Mouse (Mus musculus): ENCODE measurements at regions not wholly inside any gene's neighbourhood (a gene's known extent, or its start where the extent isn't known, plus 50 kb on each side); places are given as distances from the start of the nearest gene placed in this dataset.
"Not testable (repeated sequence)": the region's sequence is repeated elsewhere in the genome, so short reads cannot be mapped to it uniquely, and the experiment has no call there.

DNA sequence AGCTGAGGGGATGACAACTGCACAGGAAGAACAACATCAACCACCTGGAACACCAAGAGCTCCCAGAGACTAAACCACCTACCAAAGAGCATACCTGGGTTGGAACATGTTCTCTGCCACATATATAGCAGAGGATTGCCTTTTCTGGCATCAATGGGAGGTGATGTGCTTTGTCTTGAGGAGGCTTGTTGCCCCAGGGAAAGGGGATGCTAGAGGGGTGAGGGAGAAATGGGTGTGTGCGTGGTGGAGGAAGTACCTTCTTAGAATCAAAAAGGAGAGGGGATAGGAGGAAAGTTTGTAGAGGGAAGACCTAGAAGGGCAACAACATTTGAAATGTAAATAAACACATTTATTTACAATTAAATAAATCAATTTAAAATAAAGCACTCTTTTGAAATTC lies 358.5 kb upstream of the Pfkp start:
- in situ Hi-C loops (cut with MboI; ENCODE audit: low pct_unique_long_range_greater_than_20kb in 1 of 2, low sequenced_read_pairs in 2 of 2, unreplicated experiment in 1 of 2) = no loop called here

DNA sequence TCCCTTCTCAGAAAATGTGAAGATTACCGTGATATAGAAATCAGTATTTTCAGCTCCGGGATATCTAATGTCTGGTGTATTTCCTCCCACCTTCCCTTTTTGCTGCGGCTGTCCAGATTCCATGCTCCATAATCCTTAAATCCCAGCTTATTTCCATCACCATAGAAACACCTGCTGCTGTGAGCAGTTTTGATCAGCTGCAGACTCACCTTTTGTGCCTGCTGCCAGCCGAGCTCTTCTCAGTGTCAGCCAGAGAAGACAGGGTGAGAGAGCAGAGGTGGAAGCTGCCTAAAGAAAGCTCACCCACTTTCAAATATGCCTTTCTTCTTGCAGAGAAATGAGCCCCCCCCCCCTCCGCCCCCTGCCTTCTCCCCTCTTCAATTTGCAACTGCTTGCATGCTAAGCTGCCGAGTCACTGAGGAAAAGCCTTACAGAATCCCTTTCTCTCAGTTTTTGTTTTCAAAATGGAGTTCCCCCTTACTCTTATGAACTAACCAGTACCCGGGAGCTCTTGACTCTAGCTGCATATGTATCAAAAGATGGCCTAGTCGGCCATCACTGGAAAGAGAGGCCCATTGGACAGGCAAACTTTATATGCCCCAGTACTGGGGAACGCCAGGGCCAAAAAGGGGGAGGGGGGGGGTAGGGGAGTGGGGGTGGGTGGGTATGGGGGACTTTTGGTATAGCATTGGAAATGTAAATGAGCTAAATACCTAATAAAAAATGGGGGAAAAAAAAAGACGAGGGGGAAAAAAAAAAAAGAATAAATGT lies 350.1 kb upstream of the Pfkp start:
- in situ Hi-C loops (cut with MboI; ENCODE audit: low pct_unique_long_range_greater_than_20kb in 1 of 2, low sequenced_read_pairs in 2 of 2, unreplicated experiment in 1 of 2) = not testable (repeated sequence)

DNA sequence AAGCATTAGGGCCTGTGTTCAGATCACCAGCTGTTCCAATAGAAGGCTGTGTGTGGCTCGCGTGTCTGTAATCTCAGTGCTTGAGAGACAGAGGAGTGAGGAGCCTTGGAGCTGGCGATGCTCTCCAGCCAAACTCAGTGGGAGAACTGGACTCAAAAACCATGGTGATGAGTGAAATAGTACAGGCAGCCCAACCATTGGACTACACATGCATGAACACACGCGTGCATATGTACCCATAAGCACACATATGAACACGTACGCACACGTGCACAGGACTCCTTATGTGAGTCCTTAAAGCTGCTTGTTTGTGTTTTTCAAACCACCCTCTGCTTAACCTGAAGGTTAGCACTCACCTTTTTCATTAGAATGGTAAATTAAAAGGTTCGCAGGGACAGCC lies 349.5 kb upstream of the Pfkp start:
- in situ Hi-C loops (cut with MboI; ENCODE audit: low pct_unique_long_range_greater_than_20kb in 1 of 2, low sequenced_read_pairs in 2 of 2, unreplicated experiment in 1 of 2) = no loop called here

DNA sequence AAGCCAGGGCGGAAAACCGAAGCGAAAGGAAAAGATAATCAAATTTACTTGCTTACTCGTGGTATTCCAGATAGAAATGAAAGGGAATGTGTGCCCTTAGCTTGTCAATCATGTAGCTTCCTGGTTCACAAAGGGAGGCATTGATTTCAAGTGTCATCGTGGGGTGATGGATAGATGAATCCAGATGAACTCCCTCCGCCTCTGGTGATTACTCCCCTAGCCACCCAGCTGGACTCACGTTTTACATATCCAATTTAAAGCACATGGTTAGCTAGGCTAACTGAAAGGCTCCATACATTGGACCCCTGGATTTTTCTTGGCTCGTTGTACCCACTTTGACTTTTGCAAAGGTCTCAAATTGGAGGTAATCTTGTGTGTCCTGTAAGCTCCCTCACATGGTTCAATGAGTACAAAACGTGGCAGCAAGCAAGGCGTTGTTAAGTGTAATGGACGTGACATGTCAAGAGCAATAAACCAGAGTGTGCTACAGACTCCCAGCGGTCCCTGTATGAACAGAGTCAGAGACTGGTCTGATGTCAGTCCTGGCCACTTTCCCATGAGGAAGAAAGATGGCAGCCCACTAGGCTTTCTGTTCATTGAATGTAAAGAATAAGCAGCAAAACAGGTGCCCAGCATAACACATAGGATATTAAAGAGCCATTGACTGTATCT lies 343.9 kb upstream of the Pfkp start:
- in situ Hi-C loops (cut with MboI; ENCODE audit: low pct_unique_long_range_greater_than_20kb in 1 of 2, low sequenced_read_pairs in 2 of 2, unreplicated experiment in 1 of 2) = no loop called here

DNA sequence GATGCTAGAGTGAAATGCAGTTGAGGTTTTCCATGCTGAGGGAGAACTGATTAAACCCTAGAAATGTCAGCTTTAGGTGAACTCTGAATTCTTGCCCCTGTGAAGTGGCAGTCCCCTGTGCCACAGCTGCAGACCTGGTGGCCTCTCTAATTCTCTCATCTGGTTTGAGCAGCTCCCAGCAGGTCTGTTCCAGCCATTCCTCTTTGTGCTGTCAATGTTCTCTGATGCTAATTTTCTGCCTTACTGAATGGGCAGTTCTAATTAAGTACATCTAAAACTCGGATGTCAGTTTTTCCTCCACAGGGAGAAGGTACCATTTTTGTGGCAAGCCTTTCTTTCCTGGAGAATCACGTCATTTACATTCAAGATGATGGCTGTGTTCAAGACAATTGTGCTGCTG lies 343.1 kb upstream of the Pfkp start:
- in situ Hi-C loops (cut with MboI; ENCODE audit: low pct_unique_long_range_greater_than_20kb in 1 of 2, low sequenced_read_pairs in 2 of 2, unreplicated experiment in 1 of 2) = no loop called here

DNA sequence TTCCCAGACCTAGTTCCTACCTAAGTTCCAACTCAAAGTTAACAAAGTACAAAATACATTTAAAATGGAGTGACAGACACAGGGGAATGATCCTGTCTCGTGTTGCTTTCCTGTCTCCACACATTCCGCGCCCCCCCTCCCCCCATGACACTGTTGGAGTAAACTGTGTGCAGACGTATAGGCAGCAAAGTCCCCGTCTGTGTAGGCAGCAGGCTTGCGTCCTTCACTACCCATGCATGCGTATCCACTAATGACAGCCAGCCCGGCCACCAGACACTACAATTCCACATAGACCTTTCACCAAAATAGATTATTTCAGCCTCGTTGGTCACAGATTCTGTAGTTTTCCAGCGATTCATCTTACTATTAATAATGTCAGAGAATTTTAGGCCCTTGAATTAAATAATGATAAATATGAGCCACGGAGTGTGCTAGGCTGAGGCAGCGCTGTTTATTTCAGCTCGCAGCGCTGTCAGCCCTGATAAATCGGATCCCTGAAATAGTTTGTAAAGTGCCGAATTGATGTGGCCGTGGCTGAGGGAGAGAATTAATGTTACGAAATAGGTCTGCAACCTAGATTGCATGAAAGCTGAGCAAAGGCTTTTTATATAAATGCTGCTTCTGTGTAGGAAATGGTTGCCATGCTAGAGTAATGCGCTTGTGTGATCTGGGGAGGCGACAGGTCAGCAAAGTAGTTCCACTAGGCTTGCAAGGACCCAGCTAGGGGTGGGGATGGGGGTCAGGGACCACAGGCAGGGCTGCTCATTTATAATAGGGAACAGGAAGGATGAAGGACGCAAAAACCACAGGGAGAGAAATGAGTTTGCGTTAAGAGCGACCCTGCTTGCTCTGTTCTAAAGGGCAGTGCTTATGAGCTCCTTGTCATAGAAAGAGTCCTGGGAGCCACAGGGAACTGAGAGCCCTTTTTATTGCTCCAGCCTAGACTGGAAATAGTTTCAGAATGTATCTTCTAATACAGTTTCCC lies 336.7 kb upstream of the Pfkp start:
- in situ Hi-C loops (cut with MboI; ENCODE audit: low pct_unique_long_range_greater_than_20kb in 1 of 2, low sequenced_read_pairs in 2 of 2, unreplicated experiment in 1 of 2) = no loop called here

DNA sequence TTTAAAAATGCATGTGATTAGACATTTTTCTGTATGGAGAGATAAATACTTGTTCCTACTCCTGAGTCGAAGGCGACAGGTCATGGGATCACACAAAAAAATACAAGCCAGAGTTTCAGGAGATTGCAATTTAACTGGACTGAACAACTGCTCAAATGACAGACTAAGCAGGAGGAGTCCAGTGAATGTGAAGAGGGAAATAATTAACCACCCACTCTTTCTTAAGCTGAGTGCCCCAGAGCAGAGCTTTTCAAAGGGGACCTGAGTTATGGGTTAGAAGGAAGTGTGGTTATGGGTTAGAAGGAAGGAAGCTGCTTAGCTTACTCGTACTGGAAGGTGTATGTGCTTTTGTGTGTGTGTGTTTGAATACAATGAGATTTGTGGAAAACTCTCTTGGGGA lies 307.1 kb upstream of the Pfkp start:
- in situ Hi-C loops (cut with MboI; ENCODE audit: low pct_unique_long_range_greater_than_20kb in 1 of 2, low sequenced_read_pairs in 2 of 2, unreplicated experiment in 1 of 2) = no loop called here

DNA sequence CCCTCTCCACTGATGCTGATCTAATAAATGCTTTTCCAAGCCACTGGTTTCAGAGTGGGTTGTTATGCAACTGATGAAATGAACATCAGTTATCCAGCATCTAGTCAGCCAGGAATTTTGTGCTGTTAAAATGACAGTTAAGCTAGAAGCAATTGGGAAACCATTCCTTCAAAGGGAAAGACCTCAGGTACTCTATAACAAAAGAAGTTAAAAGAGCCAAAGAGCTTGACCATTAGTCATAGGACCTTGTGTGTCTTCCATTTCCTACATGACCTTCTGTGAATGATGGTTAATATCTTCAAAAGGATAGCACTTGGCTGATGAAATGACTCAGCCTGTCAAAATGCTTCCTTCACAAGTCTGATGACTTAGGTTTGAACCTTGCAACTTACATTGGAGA lies 275.6 kb upstream of the Pfkp start:
- in situ Hi-C loops (cut with MboI; ENCODE audit: low pct_unique_long_range_greater_than_20kb in 1 of 2, low sequenced_read_pairs in 2 of 2, unreplicated experiment in 1 of 2) = no loop called here

DNA sequence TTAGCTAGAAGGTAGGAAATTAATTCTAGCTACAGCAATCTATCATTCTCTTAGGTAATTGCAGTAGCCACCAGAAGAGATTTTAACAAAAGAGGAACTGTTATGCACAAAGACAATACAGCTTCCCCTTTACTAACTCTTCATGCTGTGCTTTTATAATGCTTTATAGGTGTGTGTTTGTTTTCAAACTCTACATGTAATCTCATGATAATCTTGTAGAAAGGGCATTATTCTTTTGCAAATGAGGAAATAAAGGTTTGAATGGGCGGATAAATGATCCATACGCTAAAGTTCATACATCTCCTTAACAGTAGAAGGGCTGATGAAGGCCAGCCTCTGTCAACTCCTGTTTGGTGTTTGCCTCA lies 273.8 kb upstream of the Pfkp start:
- in situ Hi-C loops (cut with MboI; ENCODE audit: low pct_unique_long_range_greater_than_20kb in 1 of 2, low sequenced_read_pairs in 2 of 2, unreplicated experiment in 1 of 2) = no loop called here

DNA sequence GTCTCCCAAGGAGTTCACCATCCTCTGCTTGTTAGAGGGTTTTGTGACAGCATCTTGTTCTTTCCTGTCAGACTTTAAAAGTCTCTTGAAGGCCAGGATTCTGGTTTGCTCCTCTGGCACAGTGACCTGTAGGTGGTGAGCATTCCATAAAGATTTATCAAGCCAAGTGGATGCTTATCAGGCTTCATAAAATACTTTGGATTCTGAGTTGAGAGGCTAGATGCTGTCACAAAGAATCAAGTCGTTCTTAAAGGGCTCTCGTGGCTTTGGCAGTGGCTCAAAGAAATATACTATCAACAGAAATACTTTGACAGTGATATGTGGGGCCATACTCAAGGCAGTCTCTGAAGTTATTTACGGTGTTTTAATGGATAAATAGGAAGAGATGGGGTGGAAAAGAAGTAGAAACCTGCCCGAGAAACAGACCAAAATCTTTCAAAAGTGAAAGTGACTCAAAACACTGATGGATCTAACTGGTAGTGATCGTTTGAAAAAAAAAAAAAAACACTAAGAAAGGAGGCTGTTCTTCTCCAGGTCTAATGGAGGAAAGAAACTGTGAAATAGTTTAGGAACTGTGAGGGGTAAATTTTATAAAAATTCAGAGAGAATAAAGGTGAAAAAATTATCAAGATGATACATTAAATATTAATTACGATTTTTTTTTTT lies 273.2 kb upstream of the Pfkp start:
- in situ Hi-C loops (cut with MboI; ENCODE audit: low pct_unique_long_range_greater_than_20kb in 1 of 2, low sequenced_read_pairs in 2 of 2, unreplicated experiment in 1 of 2) = no loop called here

DNA sequence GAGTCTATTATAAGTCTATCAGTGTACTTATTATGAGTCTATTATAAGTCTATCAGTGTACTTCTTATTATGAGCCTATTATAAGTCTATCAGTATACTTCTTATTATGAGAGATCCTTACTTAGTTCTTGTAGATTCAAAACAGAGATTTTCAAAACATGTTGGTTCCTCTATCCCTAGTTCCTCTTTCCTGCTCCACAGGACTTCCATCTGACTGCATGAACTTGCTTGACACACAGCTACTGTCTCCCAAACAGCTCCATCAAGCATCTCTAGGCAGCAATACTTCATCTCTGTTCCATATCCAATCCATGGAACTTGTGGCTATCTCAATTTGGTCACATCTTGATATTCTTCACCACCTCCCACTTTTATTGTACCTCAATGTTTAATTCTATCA lies 257.4 kb upstream of the Pfkp start:
- in situ Hi-C loops (cut with MboI; ENCODE audit: low pct_unique_long_range_greater_than_20kb in 1 of 2, low sequenced_read_pairs in 2 of 2, unreplicated experiment in 1 of 2) = no loop called here

DNA sequence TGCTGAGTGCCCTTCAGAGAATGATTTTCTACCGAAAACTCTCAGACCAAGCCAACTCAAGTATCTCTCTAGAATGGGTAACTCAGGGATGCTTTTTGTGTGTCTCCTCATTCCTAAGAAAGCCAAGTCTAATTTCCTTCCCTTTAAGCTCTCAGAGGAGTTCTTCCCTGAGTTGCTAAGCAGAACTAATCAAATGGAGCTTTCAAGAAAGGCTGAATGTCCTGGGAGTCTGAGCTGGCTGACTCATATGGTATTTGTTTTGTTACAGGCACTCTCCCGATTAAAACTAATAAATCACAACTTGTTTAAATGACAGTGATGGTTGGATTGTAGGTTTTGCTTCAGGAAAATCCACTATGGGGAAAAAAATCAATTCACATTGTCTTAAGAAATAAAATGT lies 253.1 kb upstream of the Pfkp start:
- in situ Hi-C loops (cut with MboI; ENCODE audit: low pct_unique_long_range_greater_than_20kb in 1 of 2, low sequenced_read_pairs in 2 of 2, unreplicated experiment in 1 of 2) = no loop called here

DNA sequence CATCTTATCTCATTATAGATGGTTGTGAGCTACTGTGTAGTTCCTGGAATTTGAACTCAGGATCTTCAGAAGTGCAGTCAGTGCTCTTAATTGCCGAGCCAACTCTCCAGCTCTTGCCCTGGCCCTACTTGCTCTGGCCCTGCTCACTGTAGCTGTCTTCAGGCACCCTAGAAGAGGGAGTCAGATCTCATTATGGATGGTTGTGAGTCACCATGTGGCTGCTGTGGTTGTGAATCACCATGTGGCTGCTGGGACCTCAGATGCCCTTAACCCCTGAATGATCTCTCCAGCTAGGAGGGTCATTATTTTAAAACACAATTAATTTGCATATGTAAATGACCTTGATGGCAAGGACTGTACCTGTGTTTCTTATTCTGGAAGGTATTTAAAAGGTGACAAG lies 249.1 kb upstream of the Pfkp start:
- in situ Hi-C loops (cut with MboI; ENCODE audit: low pct_unique_long_range_greater_than_20kb in 1 of 2, low sequenced_read_pairs in 2 of 2, unreplicated experiment in 1 of 2) = no loop called here

DNA sequence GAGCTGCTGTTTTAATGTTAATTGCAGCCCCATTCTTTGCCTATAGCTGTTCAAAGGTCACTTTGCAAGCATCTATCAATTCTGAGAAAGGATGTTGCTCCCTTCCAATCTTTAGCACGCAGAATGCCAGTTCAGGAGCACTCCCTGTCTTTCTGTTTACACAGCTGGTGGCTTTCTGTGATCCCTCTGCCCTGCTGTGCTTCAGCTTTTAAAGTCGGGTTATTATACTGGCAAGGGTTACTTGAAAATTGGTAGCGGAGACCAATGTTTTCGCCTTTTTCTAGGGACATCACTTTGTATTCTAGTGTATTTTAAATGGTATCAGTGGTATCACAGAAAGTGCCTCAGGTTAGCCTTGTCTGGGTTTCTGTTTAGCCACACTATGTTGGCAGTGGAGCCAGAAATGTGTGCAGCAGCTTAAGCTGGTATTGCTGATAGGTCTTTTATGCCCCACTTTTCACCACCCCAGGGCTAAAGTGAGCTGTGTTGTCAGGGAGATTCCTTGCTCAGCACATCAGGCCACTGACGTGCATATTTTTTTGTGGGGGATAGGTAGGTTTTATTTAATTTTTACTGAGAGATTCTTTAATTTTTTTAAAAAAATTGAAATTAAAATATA lies 243.0 kb upstream of the Pfkp start:
- in situ Hi-C loops (cut with MboI; ENCODE audit: low pct_unique_long_range_greater_than_20kb in 1 of 2, low sequenced_read_pairs in 2 of 2, unreplicated experiment in 1 of 2) = no loop called here

DNA sequence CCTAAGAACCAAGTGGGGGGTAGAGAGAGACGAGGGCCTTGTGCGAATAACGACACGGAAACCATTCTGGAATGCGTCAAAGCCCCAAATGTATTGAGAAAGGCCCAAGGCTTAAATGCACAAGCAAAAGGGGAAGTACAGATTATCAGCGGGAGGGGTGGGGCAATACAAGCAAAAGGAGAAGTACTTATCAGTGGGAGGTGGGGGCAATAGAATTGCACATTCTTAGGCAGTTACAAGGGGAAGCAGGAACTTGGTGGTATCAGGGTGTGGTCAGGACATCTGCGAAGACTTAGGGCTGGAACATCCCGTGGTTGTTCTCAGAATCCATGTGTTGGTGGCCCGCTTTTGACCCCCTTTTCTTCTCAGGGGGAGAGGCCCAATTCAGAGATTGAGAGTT lies 240.9 kb upstream of the Pfkp start:
- in situ Hi-C loops (cut with MboI; ENCODE audit: low pct_unique_long_range_greater_than_20kb in 1 of 2, low sequenced_read_pairs in 2 of 2, unreplicated experiment in 1 of 2) = not testable (repeated sequence)

DNA sequence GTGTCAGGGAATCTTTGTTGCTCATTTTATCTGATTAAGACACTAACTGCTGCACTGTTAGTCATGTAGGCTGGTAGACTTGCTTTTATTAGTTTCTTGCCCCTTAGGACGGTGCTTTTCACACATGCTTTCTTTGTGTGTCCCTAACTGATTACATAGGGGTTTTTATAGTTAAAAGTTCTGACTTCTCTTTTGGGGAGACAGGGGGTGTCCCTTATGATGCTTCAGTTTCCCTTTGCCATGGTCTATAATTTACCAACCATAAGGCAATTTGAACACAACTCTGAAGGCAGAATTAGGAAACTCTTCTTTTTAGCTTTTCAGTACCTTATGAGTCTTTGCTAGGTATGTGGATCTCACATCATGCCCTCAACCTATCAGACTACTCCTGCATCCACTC lies 239.8 kb upstream of the Pfkp start:
- in situ Hi-C loops (cut with MboI; ENCODE audit: low pct_unique_long_range_greater_than_20kb in 1 of 2, low sequenced_read_pairs in 2 of 2, unreplicated experiment in 1 of 2) = no loop called here

DNA sequence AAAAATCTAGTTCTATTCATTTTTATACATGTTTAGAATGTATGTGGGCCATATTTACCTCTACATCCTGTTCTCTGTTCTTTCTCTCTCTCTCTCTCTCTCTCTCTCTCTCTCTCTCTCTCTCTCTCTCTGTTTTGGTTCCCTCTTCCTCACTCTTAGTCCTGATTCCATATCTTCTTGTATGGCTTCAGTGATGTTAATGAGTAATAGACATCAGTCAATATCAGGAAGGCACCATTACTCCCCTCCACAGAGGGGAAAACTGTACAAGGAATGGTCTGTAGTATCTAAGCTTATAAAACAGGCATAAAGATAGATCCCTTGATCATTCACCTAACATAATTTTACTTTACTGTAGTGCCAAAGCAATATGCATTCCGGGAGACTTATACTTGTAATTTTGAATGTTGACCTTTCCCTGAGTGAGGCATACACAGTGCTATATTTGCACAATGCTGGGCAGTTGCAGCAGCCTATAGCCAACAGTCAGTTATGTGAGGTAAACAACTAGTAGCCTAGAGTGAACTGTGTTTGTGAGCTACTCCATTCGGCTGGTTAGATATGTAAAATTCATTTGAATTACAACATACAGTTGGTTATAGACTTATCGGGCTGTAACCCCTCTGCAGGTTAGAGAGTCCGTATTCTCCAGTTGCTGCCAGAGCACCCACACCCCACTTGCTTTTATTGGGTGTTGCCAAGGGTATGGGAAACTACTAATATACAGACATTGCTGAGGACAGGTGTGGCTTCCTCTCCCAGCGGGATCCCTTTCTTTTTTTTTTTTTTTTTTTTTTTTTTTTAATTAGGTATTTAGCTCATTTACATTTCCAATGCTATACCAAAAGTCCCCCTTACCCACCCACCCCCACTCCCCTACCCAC lies 228.7 kb upstream of the Pfkp start:
- in situ Hi-C loops (cut with MboI; ENCODE audit: low pct_unique_long_range_greater_than_20kb in 1 of 2, low sequenced_read_pairs in 2 of 2, unreplicated experiment in 1 of 2) = no loop called here

DNA sequence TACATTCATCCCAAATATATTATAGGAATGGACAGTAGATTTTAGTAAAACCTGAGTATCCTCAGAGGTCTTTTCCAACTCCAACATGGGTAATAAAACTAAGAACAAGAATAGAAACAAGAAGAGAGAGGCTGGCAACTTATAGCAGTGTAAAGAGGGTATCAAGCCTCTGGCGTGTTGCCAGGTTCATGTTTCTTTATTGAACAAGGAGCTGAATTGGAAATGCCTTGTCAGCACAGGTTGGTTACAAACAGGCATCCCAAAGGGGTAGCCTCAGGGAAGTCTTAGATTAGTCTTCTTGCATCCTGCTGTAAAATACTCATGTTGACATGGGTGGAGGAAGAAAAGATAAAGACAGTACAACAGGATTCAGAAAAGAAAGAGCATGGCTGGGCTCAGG lies 213.6 kb upstream of the Pfkp start:
- in situ Hi-C loops (cut with MboI; ENCODE audit: low pct_unique_long_range_greater_than_20kb in 1 of 2, low sequenced_read_pairs in 2 of 2, unreplicated experiment in 1 of 2) = no loop called here
